Mouse (Mus musculus) urinary bladder, postnatal 4 days (tissue): ENCODE data around the gene Ugt1a9.

Experiments
- DNase-seq, 2 experiments: peaks; one replicate each; pipeline ENCODE4 v3.0.0; 2021 to 2022; ENCODE audit warnings: low spot score in 2 of 2

The Ugt1a9 gene

DNA sequence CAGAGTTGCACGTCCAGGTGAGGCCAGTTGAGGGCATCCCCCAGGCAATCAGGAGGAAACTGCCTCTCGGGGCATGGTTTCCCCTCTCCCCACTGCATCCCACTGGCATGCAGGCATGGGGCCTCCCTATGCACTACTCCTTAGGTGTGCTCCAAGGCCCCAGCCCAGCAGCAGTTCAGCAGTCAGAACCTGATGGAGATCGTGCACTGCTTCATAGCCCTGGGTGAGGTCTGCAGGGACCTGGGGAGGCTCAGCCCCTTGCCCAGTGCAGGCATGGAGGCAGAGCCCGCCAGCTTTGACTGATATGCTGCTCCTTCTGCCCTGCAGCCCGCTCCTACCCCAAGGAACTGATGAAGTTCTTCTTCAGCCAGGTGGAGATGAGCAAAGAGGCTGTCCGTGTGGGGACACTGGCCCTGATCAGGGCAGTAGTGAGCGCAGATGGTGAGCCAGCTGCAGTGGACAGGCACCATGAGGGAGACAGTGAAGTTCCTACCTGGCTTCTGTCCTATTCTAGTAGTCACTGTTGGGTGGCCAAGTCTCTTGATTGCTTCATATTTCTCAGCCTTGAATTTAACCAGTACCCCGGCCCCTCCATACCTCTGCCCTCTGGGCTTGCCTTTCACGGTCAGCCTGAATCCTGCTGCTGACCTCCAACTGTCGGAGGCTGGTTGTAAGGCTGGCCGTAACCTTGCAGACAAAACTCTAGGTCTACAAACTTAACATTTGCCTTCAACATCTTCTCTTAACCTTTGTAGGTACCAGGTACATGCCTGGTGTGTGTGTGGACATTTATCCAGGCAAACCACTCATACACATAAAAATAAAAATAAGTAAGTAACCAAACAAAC, 164.7 kb downstream of the Ugt1a9 start:
- peak in 1 of 2 experiments; percentile 81 for DNase-seq

DNA sequence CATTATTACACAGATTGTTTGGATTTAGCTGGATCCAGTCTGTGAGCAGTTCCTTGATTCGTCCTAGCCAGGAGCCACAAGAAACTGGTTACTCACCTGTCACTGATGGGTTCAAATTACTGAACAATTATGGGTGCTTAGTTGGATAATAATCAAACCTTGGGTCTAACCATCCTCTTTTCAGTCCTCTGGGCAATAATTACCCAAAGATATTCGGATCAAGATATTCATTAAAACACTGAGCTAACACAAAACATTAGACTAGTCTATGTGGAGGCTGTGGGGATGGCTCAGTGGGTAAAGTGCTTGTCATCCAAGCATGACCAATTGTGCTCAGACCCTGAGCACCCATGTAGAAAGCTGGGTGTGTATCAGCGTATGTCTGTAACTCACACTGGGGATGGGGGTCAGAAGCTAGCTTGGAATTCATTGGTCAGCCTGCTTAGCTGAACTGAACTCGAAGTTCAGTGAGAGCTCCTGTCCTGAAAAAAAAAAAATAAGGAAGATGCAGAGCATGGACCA, 165.4 kb downstream of the Ugt1a9 start:
- no peak for DNase-seq

DNA sequence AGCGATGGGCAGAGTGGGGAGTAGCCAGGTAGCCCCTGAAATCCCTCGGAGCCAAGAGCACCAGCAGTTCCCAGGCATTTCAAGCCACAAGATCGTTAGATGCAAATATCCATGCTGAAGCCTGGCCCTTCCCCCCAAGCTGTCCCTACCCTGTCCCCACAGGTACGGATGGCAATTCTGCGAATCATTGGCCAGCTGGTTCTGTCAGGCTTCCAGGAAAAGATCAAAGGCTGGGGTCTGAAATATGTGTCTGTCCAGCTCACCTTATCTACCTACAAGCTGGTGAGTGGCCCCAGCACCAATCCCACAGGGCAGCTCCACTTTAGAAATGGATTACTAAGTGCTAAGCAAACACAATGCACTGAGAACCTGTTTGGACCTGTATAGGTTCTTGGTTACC, 166.7 kb downstream of the Ugt1a9 start:
- no peak for DNase-seq

DNA sequence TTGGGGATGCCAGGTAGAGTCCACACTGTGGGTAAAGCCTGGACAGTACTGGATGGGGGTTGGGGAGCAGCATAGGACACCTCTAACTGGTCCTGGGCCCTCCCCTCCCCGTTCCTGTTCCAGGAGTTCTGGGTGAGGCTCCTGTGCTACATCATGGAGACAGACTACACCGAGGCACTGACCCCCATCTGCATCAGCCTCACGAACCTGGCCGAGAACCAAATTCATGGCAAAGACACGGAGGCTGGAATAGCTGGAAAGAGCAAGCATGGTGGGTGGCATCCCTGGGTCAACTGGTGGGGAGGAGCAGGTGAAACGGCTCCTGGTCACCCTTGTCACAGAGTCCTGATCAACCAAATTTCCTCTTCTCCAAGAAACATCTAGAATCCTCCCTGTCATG, 168.2 kb downstream of the Ugt1a9 start:
- DNase-seq, result peak in 1 of 2 experiments; percentile 87

DNA sequence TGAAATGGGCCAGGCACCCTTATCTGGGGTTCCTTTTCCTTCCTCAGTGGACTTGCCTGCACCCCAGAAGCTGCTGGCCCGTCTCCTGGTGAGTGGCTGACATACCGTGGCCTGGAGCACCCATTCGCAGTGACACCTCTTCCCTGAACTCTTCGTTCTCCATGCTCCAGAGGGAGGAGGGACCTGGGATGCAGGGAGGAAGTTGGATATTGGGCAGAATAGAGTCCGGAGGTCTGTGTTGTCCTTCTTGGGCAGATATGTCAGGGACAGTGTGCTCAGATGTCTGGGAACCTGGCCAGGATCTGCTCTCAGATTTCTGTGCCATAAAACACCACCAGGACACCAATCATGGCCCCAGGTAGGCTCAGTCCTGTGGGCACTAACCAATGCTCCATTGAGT, 169.5 kb downstream of the Ugt1a9 start:
- DNase-seq, result no peak

DNA sequence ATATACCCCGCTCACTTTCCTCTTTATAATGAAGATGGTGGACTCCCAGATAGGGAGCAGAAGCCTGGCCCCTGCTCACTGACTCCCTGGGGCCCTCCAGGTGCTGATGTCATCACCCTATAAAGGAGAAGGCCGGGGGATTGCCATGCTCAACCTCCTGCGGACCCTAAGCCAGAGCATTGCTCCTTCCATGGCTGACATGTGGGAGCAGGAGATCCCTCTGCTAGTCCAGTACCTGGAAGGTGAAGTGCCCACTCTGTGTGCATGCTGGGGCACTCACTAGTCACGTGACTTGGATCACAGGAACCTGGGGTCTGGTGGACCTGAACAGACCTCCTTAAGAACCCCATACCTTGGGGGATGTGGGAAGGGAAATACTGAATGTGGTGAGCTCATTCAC, 170.0 kb downstream of the Ugt1a9 start:
- no peak for DNase-seq

DNA sequence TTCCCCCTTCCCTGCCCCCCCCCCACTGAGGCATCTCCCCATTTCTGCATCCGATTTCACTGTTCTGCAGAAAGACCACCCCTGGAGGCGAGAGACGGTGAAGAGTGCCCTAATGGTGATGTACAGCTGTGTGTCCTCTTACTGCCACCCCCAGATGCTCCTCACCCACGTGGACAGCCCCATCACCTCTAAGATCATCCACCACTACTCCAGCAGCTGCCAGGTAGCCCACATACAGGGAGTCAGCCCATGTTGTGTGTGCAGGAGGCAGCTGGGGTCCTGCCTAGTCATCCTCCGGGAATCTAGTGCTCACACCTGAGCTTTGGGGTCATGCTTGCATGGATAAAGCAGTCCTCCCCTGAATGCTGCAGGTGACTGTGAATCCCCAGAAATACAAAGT, 173.3 kb downstream of the Ugt1a9 start:
- no peak for DNase-seq

DNA sequence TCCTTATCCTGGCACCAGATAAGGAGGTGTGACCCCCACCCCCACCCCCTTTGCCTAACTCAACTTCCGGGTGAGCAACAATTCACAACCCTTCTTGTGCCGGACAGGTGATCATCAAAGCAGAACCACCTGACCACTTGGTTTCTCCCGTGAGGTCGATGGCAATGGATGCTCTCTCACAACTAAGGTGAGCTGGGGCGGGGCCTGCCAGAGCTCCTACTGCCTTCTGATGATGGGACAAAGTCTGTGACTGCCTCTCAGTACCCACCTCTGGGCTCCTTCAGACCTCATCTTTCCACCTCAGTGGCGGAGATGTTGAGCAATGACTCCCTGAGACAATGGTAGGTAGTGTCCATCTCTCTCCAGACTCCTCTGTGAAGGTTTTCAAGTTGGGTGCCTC, 175.3 kb downstream of the Ugt1a9 start:
- no peak for DNase-seq

DNA sequence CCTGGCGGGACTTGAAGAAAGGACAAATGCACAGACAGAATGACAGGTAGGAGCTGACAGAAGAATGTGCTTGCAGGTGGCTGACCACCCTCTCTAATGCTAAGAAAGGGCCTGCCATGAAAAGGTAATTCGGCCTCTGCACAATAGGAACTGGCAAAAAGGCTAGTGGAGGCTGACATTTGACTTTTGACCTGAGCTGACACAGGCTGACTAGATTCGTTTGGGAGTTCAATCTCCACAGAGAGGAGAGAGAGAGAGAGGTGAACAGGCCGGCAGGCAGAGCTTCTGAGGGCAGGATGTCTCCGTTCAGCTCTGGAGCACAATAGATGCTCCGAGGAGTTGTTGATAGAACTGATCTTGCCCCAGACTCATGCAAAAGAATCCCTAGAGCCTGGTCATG, 175.8 kb downstream of the Ugt1a9 start:
- no peak for DNase-seq

DNA sequence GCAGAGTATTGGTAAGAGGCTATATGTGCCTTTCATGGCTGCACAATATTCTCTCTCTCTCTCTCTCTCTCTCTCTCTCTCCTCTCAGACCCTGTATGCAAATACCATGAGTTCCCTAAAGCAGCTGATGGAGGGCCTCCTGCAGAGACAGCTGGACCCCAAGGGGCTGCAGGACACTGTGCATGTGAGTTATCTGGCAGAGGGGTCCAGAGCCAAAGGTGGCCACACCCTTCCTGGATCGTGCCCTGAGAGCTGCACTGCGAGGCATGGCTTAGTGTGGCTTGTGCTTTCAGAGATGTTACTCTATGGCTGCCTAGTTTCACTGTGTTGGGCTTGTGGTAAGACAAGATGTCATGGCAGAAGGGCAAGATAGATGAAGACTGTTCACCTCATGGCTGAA, 177.1 kb downstream of the Ugt1a9 start:
- DNase-seq, result no peak

DNA sequence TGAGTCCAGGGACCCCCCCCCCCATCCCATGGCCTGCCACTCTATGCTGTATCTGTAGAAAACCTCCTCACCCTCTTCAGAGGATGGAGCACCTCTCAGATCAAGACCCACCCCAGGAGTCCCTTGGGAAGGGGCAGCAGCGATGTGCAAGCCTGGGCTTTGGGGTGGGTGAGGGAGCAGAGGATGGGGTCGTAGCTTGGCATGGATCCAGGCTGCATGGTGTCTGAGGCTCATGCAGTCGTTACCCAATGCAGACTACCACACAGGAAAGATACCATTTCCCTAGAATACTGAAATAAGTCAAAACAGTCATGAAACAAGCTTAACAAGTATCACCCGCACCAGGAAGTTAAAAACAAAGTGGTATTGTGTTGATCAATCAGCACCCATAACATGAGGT, 178.1 kb downstream of the Ugt1a9 start:
- peak in 1 of 2 experiments; percentile 87 for DNase-seq

DNA sequence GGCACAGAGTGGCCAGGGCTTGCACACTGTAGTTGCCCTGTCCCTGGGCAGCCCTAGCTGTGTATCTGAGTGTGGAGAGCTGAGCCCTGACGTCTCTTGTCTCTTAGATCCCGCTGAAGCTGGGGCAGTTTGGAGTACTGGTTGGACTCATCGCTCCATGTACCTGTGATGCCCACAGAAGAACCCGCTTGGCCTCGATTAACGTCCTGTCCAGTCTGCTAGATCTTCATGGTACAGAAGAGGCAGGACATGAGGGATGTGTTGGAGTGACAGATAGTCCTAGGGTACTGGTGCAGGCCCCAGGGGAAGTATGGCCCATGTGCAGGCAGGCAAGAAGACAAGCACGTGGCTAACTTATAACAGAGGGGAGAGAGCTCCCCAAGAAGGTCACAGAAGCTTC, 179.0 kb downstream of the Ugt1a9 start:
- DNase-seq, result no peak

DNA sequence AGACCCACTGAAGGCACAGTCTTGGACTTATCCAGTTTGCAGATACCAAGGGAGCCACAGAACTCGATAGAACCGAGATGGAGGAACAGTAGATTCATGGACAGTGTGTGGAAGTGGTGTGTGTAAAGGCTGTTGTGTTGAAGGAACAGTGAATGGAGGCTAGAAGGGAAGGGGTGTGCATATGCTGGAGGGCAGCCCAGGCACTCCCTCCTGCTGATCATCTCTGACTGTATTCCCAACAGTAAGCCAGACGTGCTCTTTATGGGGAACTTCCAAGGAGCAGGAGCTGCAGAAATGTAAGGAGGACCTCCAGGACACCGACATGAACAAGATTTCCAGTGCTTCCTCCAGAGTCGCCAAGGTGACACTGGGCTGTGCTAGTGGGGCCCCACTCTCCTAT, 179.4 kb downstream of the Ugt1a9 start:
- no peak for DNase-seq

DNA sequence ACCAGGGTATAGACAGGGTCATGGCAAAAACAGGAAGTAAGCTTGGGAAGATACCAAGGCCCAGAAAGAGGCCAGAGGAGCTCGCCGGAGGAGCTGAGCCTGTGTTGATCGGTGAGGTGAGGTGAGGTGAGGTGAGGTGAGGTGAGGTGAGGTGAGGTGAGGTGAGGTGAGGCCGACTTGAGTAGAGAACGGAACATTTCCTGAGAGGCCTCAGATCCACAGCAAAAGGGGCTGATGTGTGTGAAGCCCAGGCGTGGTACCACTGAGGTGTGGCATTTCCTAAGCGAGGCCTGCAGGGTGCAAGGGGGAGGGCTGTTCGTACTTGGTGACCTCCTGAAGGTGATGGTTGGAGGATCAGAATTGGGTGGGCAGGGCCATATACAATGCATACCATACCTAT, 182.5 kb downstream of the Ugt1a9 start:
- no peak for DNase-seq

DNA sequence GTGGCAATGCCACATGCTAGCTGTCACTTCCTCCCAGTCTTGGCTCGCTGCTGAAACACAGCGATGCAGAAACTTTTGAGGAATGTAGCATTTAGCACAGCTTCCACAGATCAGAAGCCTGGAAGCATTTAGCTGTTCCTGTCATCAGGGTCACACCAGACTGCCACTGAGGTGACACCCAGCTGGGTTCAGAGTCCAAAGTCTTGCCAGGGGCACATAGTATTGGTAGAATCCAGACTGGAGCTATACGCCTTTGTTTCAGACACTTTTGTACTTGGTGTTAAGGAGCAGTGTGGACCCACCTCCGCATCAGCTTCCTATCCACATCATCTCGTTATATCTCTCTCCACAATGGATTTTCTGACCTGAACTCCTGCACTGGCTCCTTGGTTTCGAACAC, 182.9 kb downstream of the Ugt1a9 start:
- DNase-seq, result no peak

DNA sequence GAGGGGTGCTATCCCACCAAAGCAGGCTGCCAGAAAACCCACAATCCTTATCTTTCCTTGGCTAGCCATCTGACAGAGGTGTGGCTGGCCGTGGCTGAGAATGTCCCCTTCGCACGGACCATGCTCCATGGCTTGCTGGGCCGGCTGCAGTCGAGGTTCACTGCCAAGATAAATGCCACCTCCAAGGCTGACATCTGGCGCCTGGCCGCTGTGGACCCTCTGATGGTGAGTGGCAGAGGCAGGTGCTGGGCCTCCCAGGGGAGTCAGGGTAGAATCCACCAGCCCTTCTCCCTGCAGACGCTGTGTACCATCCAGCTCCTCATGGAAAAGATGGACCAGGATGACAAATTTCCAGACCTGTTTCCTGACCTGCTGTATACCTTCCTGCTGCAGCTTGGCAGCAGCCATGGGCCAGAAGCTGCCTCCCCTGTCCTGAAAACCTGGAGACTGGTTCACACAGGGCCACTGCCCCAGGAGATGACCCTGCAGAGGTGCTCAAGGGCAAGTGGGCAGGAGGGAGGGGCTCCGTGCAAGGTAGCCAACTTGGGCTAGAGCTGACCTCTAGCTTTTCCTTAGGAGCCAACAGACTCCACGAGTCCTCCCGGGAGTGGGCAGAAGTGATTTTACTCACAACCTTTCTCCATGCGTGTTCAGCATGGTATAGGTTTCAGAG, 184.3 kb downstream of the Ugt1a9 start:
- peak; percentile 61 to 87 for DNase-seq

DNA sequence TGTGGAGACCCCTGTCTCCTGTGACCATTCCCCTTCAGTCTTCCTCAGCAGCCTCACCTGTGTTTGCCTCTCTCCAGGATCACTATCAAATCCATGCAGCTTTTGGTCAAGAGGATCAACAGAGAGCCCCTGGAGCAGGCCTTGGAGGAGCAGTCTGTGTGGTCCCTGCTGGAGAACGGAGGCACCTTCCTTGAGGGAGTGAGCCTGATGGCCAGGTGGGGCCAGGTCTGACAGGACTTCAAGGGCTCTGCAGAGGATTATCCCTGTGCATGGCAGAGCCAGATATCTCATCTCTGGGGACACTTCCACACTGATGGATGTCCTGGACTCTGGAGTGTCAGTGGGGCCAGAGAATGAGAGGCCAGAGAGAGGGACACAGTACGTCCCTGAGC, 184.9 kb downstream of the Ugt1a9 start:
- peak in 1 of 2 experiments; percentile 84 for DNase-seq

DNA sequence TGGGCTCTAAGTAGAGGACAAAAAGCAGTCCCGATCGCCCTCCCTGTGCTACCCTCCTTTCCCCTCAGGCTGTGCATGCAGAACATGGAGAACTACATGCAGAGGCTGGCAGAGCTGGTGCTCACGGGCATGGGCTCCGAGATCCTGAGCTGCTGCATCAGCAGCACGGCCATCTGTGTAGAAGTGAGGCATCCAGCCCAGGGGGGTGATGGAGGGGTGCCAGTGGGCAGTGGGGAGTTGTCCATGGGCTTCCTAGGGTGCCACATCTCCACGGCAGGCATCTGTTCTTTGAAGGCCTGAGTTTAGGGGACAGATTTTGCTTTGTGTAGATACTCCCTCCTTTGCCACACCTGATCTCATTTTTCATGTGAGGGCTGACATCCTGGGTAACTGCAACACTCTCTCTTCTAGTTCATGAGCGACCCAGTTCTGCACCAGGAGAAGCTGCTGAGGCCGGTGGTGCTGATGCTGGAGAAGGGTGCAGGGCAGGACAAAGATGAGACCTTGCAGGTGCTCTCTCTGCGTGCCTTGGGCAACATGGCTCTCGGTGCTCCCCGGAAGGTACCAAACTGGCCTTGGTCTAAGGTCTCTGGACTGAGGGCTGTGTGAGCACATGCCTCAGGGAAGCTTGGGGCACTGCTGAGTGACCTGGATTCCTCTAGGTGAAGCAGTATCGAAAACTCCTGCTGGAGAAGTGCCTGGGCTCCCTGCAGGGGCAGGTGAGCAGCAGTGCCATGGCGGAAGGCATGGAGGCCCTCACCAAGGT, 185.6 kb downstream of the Ugt1a9 start:
- DNase-seq, result peak; percentile 60 to 85

DNA sequence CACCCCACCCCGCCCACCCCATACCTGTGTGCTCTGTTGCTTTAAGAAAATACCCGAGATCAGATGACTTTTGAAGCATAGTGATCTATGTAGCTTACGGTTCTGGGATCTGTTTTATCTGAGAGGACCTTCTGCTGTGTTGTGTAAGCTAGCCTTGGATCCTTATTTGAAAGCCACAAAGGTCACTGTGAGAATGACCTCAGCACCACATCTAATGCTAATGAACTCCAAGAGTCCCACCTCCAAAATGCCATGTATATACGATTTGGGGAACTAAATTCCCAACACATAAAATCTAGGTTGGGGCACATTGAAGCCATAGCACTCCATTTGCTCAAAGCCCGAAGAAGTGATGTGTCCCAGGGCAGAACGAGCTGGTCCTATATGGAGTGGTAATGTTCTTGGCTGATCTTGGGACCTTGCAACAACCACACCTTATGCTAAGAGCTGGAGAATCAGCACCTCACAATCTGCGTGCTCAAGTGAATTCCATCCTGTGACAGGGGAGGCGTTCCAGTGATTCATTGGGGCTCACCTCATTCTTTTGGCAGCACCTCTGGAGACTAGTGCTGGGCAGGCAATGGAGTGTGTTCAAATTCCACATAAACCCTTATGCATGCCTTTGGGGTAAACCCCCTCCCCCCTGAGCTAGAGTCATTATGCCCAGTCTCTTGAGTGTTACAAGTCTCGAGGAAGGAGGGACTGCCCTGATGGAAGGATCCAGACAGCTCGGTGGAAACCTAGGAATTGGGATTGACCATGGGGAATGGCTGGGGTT, 186.5 kb downstream of the Ugt1a9 start:
- DNase-seq, result peak in 1 of 2 experiments; percentile 79

DNA sequence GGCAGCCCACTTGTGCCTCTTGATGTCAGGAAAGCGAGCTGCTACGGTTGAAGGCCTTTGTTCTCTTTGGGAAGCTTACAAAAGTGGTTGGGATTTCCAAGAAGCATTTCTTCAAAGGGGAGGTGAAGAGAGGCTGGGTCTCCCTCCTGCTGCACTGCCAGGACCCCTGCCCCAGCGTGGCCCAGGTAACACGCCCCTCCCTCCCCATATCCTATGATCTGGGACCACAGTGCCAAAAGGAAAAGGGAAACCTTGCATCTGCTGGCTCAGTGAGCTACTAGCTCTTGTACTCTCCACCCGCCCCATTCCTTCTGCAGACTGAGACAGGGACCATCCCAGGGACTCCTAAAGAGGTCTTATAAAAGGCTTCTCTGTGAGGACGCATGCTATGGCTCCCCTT, 187.1 kb downstream of the Ugt1a9 start:
- no peak for DNase-seq

DNA sequence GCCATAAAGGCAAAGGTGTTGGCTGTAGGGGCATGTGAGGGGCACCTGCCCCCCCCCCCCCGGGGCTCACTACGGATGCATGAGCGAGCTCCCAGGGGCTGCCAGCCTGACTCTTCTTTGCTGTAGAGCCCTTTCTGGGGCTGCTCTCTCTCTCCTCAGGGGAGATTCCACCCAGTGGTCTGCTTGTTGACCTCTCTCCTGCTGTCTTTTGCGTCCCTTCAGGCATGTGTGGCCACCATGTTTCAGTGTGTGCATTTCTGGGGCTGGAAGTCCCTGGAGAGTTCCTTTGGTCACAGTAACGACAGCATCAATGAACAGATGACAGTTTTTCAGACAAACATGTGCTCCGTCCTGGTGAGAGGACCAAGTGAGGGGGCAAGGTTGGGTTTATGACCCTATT, 187.8 kb downstream of the Ugt1a9 start:
- no peak for DNase-seq
